Mouse (Mus musculus): ENCODE measurements at regions not wholly inside any gene's neighbourhood (a gene's known extent, or its start where the extent isn't known, plus 50 kb on each side); places are given as distances from the start of the nearest gene placed in this dataset.
A peak's percentile ranks its signal among the peaks of the same experiment; 100 is the strongest.

- no peak for DNase-seq
Observed at GRCm38 (mm10) chr1:61461435-61461834, 177.2 kb upstream of the Pard3b start.

GRCm38 (mm10) chr1:61470617-61471214 is 167.9 kb upstream of the Pard3b start:
- DNase-seq: no peak

- DNase-seq: no peak
Observed at GRCm38 (mm10) chr1:61471779-61472578, 166.6 kb upstream of the Pard3b start.

- DNase-seq: no peak
Observed at GRCm38 (mm10) chr1:61472579-61473242, 165.9 kb upstream of the Pard3b start.

- DNase-seq: no peak
Observed at GRCm38 (mm10) chr1:61485459-61485858, 153.2 kb upstream of the Pard3b start.

GRCm38 (mm10) chr1:61524886-61525285 is 113.7 kb upstream of the Pard3b start:
- DNase-seq: no peak

- no peak for DNase-seq
Observed at GRCm38 (mm10) chr1:61525881-61526280, 112.7 kb upstream of the Pard3b start.

GRCm38 (mm10) chr1:61528757-61529156 is 109.9 kb upstream of the Pard3b start:
- no peak for DNase-seq

GRCm38 (mm10) chr1:61530166-61530565 is 108.5 kb upstream of the Pard3b start:
- DNase-seq: no peak

- no peak for DNase-seq
Observed at GRCm38 (mm10) chr1:61531487-61531886, 107.1 kb upstream of the Pard3b start.

- DNase-seq: no peak
Observed at GRCm38 (mm10) chr1:61540081-61540480, 98.5 kb upstream of the Pard3b start.

- DNase-seq: no peak
Observed at GRCm38 (mm10) chr1:61541166-61541565, 97.5 kb upstream of the Pard3b start.

- peak; percentile 36 for DNase-seq
Observed at GRCm38 (mm10) chr1:61552577-61553517, 85.8 kb upstream of the Pard3b start.

- no peak for DNase-seq
Observed at GRCm38 (mm10) chr1:61559514-61559913, 79.1 kb upstream of the Pard3b start.

- DNase-seq: no peak
Observed at GRCm38 (mm10) chr1:61562091-61562490, 76.5 kb upstream of the Pard3b start.

- DNase-seq: no peak
Observed at GRCm38 (mm10) chr1:61565471-61565870, 73.2 kb upstream of the Pard3b start.

GRCm38 (mm10) chr1:61574276-61574675 is 64.3 kb upstream of the Pard3b start:
- DNase-seq: no peak

- no peak for DNase-seq
Observed at GRCm38 (mm10) chr1:61576758-61577157, 61.9 kb upstream of the Pard3b start.

- no peak for DNase-seq
Observed at GRCm38 (mm10) chr1:61587251-61587650, 51.4 kb upstream of the Pard3b start.

All from kidney, adult 18-20 months (tissue).